Mouse (Mus musculus): ENCODE results near the gene Fam163a. TPM values are rescaled to one million over a fixed set of nuclear protein-coding genes. Genes with fewer than 3 reads are reported as not detected.

Gene Fam163a
- polyA plus RNA-seq, 1 experiment from 2014 or later: 5.4 TPM

DNA sequence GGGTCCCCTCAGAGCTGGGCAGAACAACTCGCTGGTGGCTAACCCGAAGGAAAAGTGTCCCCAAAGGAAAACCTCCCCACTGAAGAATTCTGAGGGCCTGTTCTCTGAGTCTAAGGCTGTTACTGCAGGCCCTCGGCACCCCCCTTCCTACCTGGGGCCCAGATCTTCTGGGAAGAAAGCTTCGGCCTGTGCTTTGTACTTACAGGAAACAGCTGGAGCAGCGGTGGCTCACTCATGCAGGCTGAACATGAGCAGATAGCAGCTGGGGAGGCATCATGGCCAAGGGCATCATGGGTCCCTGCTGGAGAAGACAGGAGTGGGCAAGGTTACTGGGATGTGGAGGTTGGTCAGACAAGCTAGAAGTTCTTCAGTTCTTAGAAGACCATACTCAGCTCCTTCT lies 117.2 kb downstream of the Fam163a start:
- Histone ChIP-seq H3K27me3 (ENCODE audit: control insufficient read depth, insufficient read depth, low read length) (no peaks in the 10 kb centered on the region), H3K27ac (ENCODE audit: low read depth, low read length) (no peak overlapping the region)

DNA sequence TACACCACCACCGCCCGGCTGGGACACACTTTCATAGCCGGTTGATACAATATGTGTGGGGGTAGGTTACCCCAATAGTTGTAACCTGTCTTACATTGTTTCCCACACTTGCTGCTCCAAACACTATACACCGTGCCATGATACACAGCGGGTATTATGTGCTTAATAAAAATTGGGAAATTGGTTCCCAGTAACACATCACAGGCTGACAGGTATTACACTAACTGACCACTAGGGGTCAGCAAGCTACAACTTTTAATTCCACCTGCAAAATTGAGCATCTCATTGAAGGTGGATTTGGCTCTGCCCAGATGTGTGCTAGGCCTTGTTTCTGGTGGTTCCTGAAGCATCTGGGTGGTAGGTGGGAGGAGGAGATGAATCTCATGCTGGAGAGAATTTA lies 119.1 kb downstream of the Fam163a start:
- no peaks in the 10 kb centered on the region for H3K36me3 ChIP-seq (ENCODE audit: control insufficient read depth, insufficient read depth, low read length)
- peak; percentile 75 for DNase-seq (ENCODE audit: low spot score)
- H3K9me3 ChIP-seq (ENCODE audit: control insufficient read depth, low read length): no peaks in the 10 kb centered on the region
- ATAC-seq (ENCODE audit: low FRiP score): no peak
- no peak overlapping the region for H3K4me3 ChIP-seq (ENCODE audit: low read depth, low read length)
- H3K27ac ChIP-seq (ENCODE audit: low read depth, low read length): no peak overlapping the region
- WGBS: 68% methylated on average over 5 of the region's 5 CpGs
- H3K4me1 ChIP-seq (replicated peaks; ENCODE audit: control insufficient read depth, insufficient read depth, low read length): no peaks in the 10 kb centered on the region
- no peak overlapping the region for H3K9ac ChIP-seq (ENCODE audit: low read depth, low read length)
- H3K27me3 ChIP-seq (ENCODE audit: control insufficient read depth, insufficient read depth, low read length): no peaks in the 10 kb centered on the region
- no peak overlapping the region for H3K4me2 ChIP-seq (replicated peaks; ENCODE audit: low read depth, low read length)

More for the DNA sequence above, 117.2 kb downstream of the Fam163a start:
- no peak for ATAC-seq (ENCODE audit: low FRiP score)
- Histone ChIP-seq H3K4me1 (replicated peaks; ENCODE audit: control insufficient read depth, insufficient read depth, low read length) (no peaks in the 10 kb centered on the region), H3K9me3 (ENCODE audit: control insufficient read depth, low read length) (no peaks in the 10 kb centered on the region), H3K36me3 (ENCODE audit: control insufficient read depth, insufficient read depth, low read length) (no peaks in the 10 kb centered on the region), H3K4me3 (ENCODE audit: low read depth, low read length) (no peak overlapping the region), H3K4me2 (replicated peaks; ENCODE audit: low read depth, low read length) (no peak overlapping the region), H3K9ac (ENCODE audit: low read depth, low read length) (no peak overlapping the region)
- no peak for DNase-seq (ENCODE audit: low spot score)
- 81% methylated on average over 5 of the region's 5 CpGs for WGBS

DNA sequence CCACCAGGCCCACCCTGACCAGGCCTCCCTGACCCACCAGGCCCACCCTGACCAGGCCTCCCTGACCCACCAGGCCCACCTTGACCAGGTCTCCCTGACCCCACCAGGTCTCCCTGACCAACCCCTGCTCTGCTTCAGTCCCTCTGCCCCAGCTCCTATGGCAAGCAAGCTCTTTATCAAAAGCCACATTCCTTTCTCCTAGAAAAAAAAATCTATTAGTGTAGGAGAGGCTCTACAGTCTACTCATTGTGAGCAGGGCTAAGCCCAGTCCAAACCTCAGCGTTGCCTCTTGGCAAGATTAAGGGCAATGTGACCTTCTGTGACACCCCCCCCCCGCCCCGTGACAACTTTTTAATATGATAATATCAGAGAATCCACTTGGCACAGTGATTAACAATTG lies 120.2 kb downstream of the Fam163a start:
- H3K4me1 ChIP-seq (replicated peaks; ENCODE audit: control insufficient read depth, insufficient read depth, low read length): no peaks in the 10 kb centered on the region
- ATAC-seq (ENCODE audit: low FRiP score) (no peak), DNase-seq (ENCODE audit: low spot score) (no peak)
- H3K27me3 ChIP-seq (ENCODE audit: control insufficient read depth, insufficient read depth, low read length): no peaks in the 10 kb centered on the region
- H3K4me3 ChIP-seq (ENCODE audit: low read depth, low read length): no peak overlapping the region
- WGBS: 60% methylated on average over 3 of the region's 3 CpGs
- H3K27ac ChIP-seq (ENCODE audit: low read depth, low read length): no peak overlapping the region
- H3K9me3 ChIP-seq (ENCODE audit: control insufficient read depth, low read length): no peaks in the 10 kb centered on the region
- H3K36me3 ChIP-seq (ENCODE audit: control insufficient read depth, insufficient read depth, low read length): no peaks in the 10 kb centered on the region
- H3K9ac ChIP-seq (ENCODE audit: low read depth, low read length): no peak overlapping the region
- H3K4me2 ChIP-seq (replicated peaks; ENCODE audit: low read depth, low read length): no peak overlapping the region

DNA sequence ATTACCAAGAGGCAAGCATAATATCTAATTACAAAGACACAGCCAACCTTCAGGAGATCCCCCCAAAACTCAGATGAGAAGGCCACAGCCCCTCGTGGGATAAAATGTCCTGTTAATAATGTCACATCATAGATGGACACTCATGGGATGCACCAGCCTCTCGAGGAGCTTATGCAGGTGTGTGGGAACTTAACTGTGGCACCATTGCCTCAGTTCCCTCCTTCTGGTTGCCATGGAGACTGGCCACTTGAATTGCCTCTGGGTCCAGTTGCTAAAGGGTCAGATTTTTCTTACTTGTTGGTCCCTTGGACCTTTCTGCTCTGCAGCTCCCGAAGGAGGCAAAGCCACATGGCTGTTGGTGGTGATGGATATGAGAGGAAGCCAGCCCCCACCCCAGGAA lies 127.2 kb downstream of the Fam163a start:
- ATAC-seq (ENCODE audit: low FRiP score): no peak
- H3K9ac ChIP-seq (ENCODE audit: low read depth, low read length): no peak overlapping the region
- H3K27ac ChIP-seq (ENCODE audit: low read depth, low read length): no peak overlapping the region
- H3K4me3 ChIP-seq (ENCODE audit: low read depth, low read length): no peak overlapping the region
- no peaks in the 10 kb centered on the region for H3K27me3 ChIP-seq (ENCODE audit: control insufficient read depth, insufficient read depth, low read length)
- 63% methylated on average over 3 of the region's 3 CpGs for WGBS
- peak; percentile 27 for DNase-seq (ENCODE audit: low spot score)
- H3K36me3 ChIP-seq (ENCODE audit: control insufficient read depth, insufficient read depth, low read length): no peaks in the 10 kb centered on the region
- H3K9me3 ChIP-seq (ENCODE audit: control insufficient read depth, low read length): no peaks in the 10 kb centered on the region
- H3K4me2 ChIP-seq (replicated peaks; ENCODE audit: low read depth, low read length): no peak overlapping the region
- no peaks in the 10 kb centered on the region for H3K4me1 ChIP-seq (replicated peaks; ENCODE audit: control insufficient read depth, insufficient read depth, low read length)

DNA sequence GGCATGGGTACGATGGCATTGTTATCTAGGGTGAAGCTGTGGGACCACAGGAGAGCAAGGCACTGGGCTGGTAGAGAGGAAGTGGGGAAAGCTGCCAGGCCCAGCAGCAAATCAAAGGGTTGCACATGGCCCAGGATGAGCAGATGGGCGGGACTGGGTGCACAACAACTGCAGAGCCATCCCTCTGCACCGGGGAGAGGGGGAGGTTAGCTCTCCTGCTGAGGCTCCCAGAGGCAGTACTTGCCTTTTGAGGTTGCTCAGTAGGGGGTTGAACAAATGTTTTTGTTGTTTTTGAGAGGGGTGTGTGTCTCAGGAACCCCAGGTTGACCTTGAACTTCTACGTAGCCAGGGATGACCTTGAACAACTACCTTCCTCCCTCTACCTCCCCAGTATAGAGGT lies 128.4 kb downstream of the Fam163a start:
- Histone ChIP-seq H3K9me3 (ENCODE audit: control insufficient read depth, low read length) (no peaks in the 10 kb centered on the region), H3K27me3 (ENCODE audit: control insufficient read depth, insufficient read depth, low read length) (no peaks in the 10 kb centered on the region), H3K36me3 (ENCODE audit: control insufficient read depth, insufficient read depth, low read length) (no peaks in the 10 kb centered on the region), H3K4me3 (ENCODE audit: low read depth, low read length) (no peak overlapping the region), H3K27ac (ENCODE audit: low read depth, low read length) (no peak overlapping the region), H3K9ac (ENCODE audit: low read depth, low read length) (no peak overlapping the region), H3K4me1 (replicated peaks; ENCODE audit: control insufficient read depth, insufficient read depth, low read length) (no peaks in the 10 kb centered on the region), H3K4me2 (replicated peaks; ENCODE audit: low read depth, low read length) (no peak overlapping the region)
- 43% methylated on average over 4 of the region's 4 CpGs for WGBS
- ATAC-seq (ENCODE audit: low FRiP score) (no peak), DNase-seq (ENCODE audit: low spot score) (no peak)

DNA sequence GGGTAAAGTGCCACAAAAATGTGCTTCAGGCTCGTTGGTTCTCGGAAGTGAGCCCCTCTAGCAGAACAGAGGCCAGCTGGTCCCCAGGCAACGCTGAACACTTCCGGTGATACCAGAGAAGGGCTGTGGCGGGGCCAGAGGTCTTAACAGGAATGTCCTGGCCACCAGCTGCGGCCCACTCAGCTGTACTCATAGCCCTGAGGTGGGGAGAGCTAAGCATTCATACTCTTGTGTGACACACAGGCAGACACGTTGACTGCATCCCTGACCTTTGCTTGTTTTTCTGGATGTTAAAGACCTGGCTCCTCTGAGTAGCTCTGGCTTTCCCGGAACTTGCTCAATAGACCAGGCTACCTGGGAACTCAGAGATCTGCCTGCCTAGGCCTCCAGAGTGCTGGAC lies 130.3 kb downstream of the Fam163a start:
- H3K4me2 ChIP-seq (replicated peaks; ENCODE audit: low read depth, low read length): no peak overlapping the region
- H3K9ac ChIP-seq (ENCODE audit: low read depth, low read length): no peak overlapping the region
- no peak overlapping the region for H3K27ac ChIP-seq (ENCODE audit: low read depth, low read length)
- no peaks in the 10 kb centered on the region for H3K36me3 ChIP-seq (ENCODE audit: control insufficient read depth, insufficient read depth, low read length)
- DNase-seq (ENCODE audit: low spot score): peak; percentile 42
- no peaks in the 10 kb centered on the region for H3K27me3 ChIP-seq (ENCODE audit: control insufficient read depth, insufficient read depth, low read length)
- H3K9me3 ChIP-seq (ENCODE audit: control insufficient read depth, low read length): no peaks in the 10 kb centered on the region
- H3K4me3 ChIP-seq (ENCODE audit: low read depth, low read length): no peak overlapping the region
- WGBS: 49% methylated on average over 8 of the region's 8 CpGs
- ATAC-seq (ENCODE audit: low FRiP score): no peak
- no peaks in the 10 kb centered on the region for H3K4me1 ChIP-seq (replicated peaks; ENCODE audit: control insufficient read depth, insufficient read depth, low read length)

DNA sequence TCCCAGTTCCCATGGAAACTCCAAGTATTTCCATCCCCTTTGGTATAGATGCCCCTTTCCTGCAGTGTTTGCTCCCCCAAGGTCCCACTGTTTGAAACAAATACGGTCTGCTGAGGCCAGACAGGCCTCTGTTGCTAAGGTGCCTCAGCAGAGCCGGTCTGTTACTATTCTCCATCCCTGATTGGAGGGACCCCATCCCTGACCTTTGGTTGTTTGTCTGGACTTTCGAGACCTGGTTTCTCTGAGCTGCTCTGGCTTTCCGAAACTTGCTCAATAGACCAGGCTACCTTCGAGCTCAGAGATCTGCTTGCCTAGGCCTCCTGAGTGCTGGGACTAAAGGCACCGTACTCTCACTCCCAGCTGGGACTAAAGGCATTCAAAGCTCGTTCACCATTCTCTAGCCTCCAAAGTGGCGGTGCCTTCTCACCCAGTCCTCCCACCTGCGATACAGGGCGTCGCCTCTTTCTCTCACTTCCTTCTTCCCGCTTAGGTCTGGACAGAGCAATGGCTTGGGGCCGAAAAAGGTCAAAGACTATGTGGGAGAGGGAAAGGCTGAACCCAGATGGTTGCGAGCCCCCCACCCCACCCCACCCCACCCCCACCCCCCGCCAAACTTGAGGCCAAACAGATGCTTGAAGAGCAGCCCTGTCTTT lies 131.5 kb downstream of the Fam163a start:
- DNase-seq (ENCODE audit: low spot score) (no peak), ATAC-seq (ENCODE audit: low FRiP score) (no peak)
- Histone ChIP-seq H3K36me3 (ENCODE audit: control insufficient read depth, insufficient read depth, low read length) (no peaks in the 10 kb centered on the region), H3K9me3 (ENCODE audit: control insufficient read depth, low read length) (no peaks in the 10 kb centered on the region), H3K27me3 (ENCODE audit: control insufficient read depth, insufficient read depth, low read length) (no peaks in the 10 kb centered on the region), H3K4me3 (ENCODE audit: low read depth, low read length) (no peak overlapping the region), H3K9ac (ENCODE audit: low read depth, low read length) (no peak overlapping the region), H3K27ac (ENCODE audit: low read depth, low read length) (no peak overlapping the region), H3K4me1 (replicated peaks; ENCODE audit: control insufficient read depth, insufficient read depth, low read length) (no peaks in the 10 kb centered on the region), H3K4me2 (replicated peaks; ENCODE audit: low read depth, low read length) (no peak overlapping the region)
- WGBS: 58% methylated on average over 15 of the region's 15 CpGs

DNA sequence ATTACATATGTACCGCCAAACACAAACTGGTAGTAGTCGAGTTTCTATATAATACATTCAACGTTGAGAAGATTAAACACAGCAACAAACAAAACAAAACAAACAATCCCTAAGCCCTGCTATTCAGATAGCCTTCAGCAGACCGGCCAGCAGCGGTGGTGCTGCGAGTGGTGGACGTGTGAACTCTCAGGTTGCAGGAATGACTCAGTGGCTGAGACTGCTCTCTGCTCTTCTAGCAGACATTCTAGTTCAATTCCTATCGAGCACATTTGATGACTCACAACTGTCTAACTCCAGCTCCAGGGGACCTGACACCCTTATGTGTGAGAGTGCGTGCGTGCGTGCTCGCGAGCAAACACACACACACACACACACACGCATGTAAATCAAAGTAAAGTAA lies 134.7 kb downstream of the Fam163a start:
- DNase-seq (ENCODE audit: low spot score) (no peak), ATAC-seq (ENCODE audit: low FRiP score) (no peak)
- H3K4me1 ChIP-seq (replicated peaks; ENCODE audit: control insufficient read depth, insufficient read depth, low read length): no peaks in the 10 kb centered on the region
- H3K9ac ChIP-seq (ENCODE audit: low read depth, low read length): no peak overlapping the region
- H3K4me2 ChIP-seq (replicated peaks; ENCODE audit: low read depth, low read length): no peak overlapping the region
- H3K4me3 ChIP-seq (ENCODE audit: low read depth, low read length): no peak overlapping the region
- H3K27ac ChIP-seq (ENCODE audit: low read depth, low read length): no peak overlapping the region
- no peaks in the 10 kb centered on the region for H3K27me3 ChIP-seq (ENCODE audit: control insufficient read depth, insufficient read depth, low read length)
- 89% methylated on average over 14 of the region's 14 CpGs for WGBS
- no peaks in the 10 kb centered on the region for H3K36me3 ChIP-seq (ENCODE audit: control insufficient read depth, insufficient read depth, low read length)
- no peaks in the 10 kb centered on the region for H3K9me3 ChIP-seq (ENCODE audit: control insufficient read depth, low read length)

DNA sequence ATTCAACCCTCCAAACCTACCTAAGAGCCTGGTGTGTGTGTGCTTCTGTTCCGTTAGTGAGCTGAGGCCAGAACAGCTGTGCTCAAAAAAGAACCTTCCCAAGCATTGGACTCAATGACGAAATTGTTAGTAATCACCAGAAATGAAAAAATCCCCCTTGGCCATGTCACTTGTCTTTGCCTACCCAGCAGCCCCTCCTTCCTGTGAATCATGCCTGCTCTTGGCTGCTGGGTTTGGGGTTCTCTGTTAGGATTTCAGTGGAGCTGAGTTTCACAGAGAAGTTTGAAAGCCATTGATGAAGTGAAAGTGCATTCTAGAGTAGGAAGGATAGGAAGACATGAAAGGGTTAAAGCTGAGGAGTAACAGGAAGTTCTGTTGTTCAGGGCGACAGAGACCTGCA lies 138.7 kb downstream of the Fam163a start:
- Histone ChIP-seq H3K36me3 (ENCODE audit: control insufficient read depth, insufficient read depth, low read length) (no peaks in the 10 kb centered on the region), H3K9me3 (ENCODE audit: control insufficient read depth, low read length) (no peaks in the 10 kb centered on the region), H3K27ac (ENCODE audit: low read depth, low read length) (no peak overlapping the region), H3K4me3 (ENCODE audit: low read depth, low read length) (no peak overlapping the region), H3K4me1 (replicated peaks; ENCODE audit: control insufficient read depth, insufficient read depth, low read length) (no peaks in the 10 kb centered on the region), H3K9ac (ENCODE audit: low read depth, low read length) (no peak overlapping the region), H3K4me2 (replicated peaks; ENCODE audit: low read depth, low read length) (no peak overlapping the region), H3K27me3 (ENCODE audit: control insufficient read depth, insufficient read depth, low read length) (no peaks in the 10 kb centered on the region)
- ATAC-seq (ENCODE audit: low FRiP score) (no peak), DNase-seq (ENCODE audit: low spot score) (no peak)
- WGBS: 62% methylated on average over 3 of the region's 3 CpGs
